Mouse (Mus musculus) kidney, embryonic 14.5 days (tissue): ENCODE measurements at regions not wholly inside any gene's neighbourhood (a gene's known extent, or its start where the extent isn't known, plus 50 kb on each side); places are given as distances from the start of the nearest gene placed in this dataset.

Experiments used
- ATAC-seq: fragments of 200-750 bp; cut with Nextera tagmentation; 2 replicates; pipeline ENCODE4 v1.8.0; 2017; ENCODE audit warnings: moderate number of reproducible peaks, mild to moderate bottlenecking, moderate TSS enrichment, moderate library complexity; ENCODE audit not compliant: low FRiP score, low TSS enrichment
- H3K27ac ChIP-seq: fragments of 300-500 bp; sonication (generic); 2 replicates; pipeline ENCODE4 v1.5.1; 2014; ENCODE audit warnings: low read depth, mild to moderate bottlenecking, low read length, moderate library complexity, mixed read lengths
- H3K27me3 ChIP-seq: fragments of 300-500 bp; sonication (generic); 2 replicates; pipeline ENCODE4 v1.6.1; 2014; ENCODE audit warnings: mild to moderate bottlenecking, low read length; ENCODE audit not compliant: control insufficient read depth, insufficient read depth
- H3K36me3 ChIP-seq: fragments of 300-500 bp; sonication (generic); 2 replicates; pipeline ENCODE4 v1.6.1; 2014; ENCODE audit warnings: low read length, mixed read lengths; ENCODE audit not compliant: control insufficient read depth, insufficient read depth
- H3K4me1 ChIP-seq: fragments of 300-500 bp; sonication (generic); 2 replicates; pipeline ENCODE4 v1.6.1; 2014; ENCODE audit warnings: low read length, mixed read lengths; ENCODE audit not compliant: control insufficient read depth, insufficient read depth
- H3K4me2 ChIP-seq: fragments of 300-500 bp; sonication (generic); replicated peaks from 2 replicates; pipeline ENCODE4 v1.6.1; 2014; ENCODE audit warnings: low read depth, mild to moderate bottlenecking, low read length
- H3K4me3 ChIP-seq: fragments of 300-500 bp; sonication (generic); 2 replicates; pipeline ENCODE4 v1.5.1; 2014; ENCODE audit warnings: mild to moderate bottlenecking, low read length
- H3K9ac ChIP-seq: fragments of 300-500 bp; sonication (generic); 2 replicates; pipeline ENCODE4 v1.6.1; 2014; ENCODE audit warnings: low read depth, mild to moderate bottlenecking, low read length, moderate library complexity
- H3K9me3 ChIP-seq: fragments of 300-500 bp; sonication (generic); 2 replicates; pipeline ENCODE4 v1.6.1; 2016; ENCODE audit warnings: low read length; ENCODE audit not compliant: control insufficient read depth
- WGBS: fragments of 180-500 bp; shearing (Covaris S2); extraction: QIAGEN DNeasy Blood & Tissue Kit; methylation state at CpG from one replicate; pipeline ENCODE4 v1.1.7; 2014; 5-methylcytosine and 5-hydroxymethylcytosine counted together

DNA sequence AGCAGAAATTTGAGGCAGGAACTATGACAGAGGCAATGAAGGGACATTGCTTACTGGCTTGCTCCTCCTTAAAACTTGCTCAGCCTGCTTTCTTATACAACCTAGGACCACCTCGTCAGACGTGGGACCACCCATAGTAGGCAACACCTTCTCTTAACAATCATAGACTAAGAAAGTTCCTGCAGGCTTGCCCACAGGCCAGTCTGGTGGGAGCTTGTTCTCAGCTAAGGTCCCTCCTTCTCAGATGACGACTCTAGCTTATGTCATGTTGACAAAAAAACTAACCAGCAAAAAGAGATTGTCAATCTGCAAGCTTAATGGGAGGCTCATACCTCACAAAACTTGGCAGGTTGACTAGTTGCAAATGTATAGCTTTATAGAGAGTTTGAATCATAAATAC lies 56.5 kb upstream of the Lsm6 start:
- Histone ChIP-seq H3K9me3 (no peaks in the 10 kb centered on the region), H3K4me1 (no peaks in the 10 kb centered on the region), H3K36me3 (no peaks in the 10 kb centered on the region), H3K9ac (no peak overlapping the region), H3K4me2 (no peak overlapping the region), H3K27me3 (no peaks in the 10 kb centered on the region), H3K4me3 (no peak overlapping the region), H3K27ac (no peak overlapping the region)
- ATAC-seq = no peak
- 75% methylated on average over 3 of the region's 3 CpGs for WGBS

DNA sequence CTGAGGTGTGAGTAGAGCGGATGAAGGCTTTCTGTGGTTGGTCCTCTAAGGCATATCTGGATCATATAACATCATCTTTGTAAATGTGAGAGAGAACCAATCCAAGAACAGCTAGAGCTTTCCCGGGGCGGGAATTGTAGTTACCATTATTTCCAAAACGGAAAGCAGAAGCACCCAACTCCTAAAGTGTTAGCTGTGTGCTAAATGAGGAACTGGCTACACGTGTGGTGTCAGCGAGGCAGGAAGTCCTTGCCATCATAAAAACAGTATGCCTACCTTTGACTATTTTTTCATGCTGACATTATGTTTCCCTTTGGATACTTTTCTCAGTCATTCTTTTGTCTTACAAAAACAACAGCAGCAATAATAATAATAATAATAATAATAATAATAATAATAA lies 68.8 kb upstream of the Lsm6 start:
- no peaks in the 10 kb centered on the region for H3K27me3 ChIP-seq
- H3K4me3 ChIP-seq = no peak overlapping the region
- no peak overlapping the region for H3K4me2 ChIP-seq
- H3K4me1 ChIP-seq = no peaks in the 10 kb centered on the region
- ATAC-seq = no peak
- H3K36me3 ChIP-seq = no peaks in the 10 kb centered on the region
- H3K9me3 ChIP-seq = no peaks in the 10 kb centered on the region
- WGBS = 83% methylated on average over 6 of the region's 6 CpGs
- no peak overlapping the region for H3K27ac ChIP-seq
- H3K9ac ChIP-seq = no peak overlapping the region

DNA sequence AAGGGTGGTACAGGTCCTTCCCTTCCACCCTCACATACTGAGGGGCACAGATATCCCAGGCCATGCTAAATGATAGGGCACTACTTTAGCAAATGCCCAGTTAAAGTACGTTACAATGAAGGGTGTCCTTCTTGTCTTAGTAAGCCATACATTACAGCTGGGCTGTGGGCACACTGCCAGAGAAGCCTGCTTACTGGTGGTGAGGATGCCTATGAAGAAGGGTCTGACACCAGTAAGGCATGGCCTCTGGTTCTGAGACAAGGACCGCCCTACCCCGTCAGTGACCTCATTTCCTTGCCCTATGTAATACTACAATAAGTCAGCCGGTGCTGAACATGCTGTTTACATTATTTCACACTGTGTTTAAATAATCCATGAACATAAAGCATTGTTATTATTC lies 69.6 kb upstream of the Lsm6 start:
- Histone ChIP-seq H3K9ac (no peak overlapping the region), H3K36me3 (no peaks in the 10 kb centered on the region), H3K9me3 (no peaks in the 10 kb centered on the region), H3K4me2 (no peak overlapping the region), H3K4me1 (no peaks in the 10 kb centered on the region), H3K27me3 (no peaks in the 10 kb centered on the region), H3K27ac (no peak overlapping the region), H3K4me3 (no peak overlapping the region)
- WGBS = 71% methylated on average over 4 of the region's 4 CpGs
- no peak for ATAC-seq

DNA sequence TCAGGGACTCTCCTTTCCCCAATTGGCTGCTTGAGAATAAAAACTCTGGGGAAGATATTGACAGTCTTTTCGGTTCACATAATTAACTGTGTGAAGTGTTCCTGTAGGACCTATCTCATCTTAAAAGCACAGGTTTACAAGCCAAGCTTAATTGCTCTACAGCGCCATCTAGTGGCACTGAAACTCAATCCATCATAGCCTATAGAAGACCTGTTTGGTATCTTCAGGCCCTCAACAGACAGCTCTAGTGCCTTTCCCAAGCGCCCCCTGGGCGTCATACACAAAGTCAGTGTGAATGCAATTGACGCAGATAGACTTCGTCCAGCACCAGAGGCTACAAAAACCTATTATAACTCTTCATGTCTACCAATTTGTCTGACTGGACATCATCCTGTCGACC lies 78.9 kb upstream of the Lsm6 start:
- Histone ChIP-seq H3K27ac (no peak overlapping the region), H3K36me3 (no peaks in the 10 kb centered on the region), H3K4me1 (no peaks in the 10 kb centered on the region), H3K27me3 (no peaks in the 10 kb centered on the region), H3K4me2 (no peak overlapping the region), H3K9ac (no peak overlapping the region), H3K4me3 (no peak overlapping the region), H3K9me3 (no peaks in the 10 kb centered on the region)
- 34% methylated on average over 7 of the region's 7 CpGs for WGBS
- ATAC-seq = peak; percentile 43; the same call in 1 of the 2 replicates

DNA sequence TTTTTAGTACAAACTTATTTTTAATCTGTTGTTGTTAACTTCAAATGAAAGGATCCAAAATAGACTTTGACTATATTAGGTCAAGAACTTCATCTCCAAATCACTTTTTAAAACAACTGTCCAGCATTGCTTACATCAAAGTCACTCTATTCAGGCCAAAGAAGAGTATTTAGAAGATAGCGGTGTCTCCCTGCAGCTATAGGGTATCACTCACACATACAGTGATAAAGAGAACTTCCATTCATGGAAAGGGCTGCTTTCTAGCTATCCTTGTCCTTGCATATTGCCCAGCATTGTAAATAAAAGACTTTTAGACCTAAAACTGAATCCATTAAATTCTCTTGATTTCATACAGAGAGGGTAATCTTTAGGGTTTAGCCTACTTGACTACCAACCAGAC lies 82.1 kb upstream of the Lsm6 start:
- no peak overlapping the region for H3K27ac ChIP-seq
- no peaks in the 10 kb centered on the region for H3K27me3 ChIP-seq
- WGBS = 94% methylated on average over 1 of the region's 1 CpGs
- H3K9ac ChIP-seq = no peak overlapping the region
- H3K36me3 ChIP-seq = no peaks in the 10 kb centered on the region
- ATAC-seq = no peak
- no peak overlapping the region for H3K4me2 ChIP-seq
- no peaks in the 10 kb centered on the region for H3K4me1 ChIP-seq
- no peaks in the 10 kb centered on the region for H3K9me3 ChIP-seq
- no peak overlapping the region for H3K4me3 ChIP-seq

DNA sequence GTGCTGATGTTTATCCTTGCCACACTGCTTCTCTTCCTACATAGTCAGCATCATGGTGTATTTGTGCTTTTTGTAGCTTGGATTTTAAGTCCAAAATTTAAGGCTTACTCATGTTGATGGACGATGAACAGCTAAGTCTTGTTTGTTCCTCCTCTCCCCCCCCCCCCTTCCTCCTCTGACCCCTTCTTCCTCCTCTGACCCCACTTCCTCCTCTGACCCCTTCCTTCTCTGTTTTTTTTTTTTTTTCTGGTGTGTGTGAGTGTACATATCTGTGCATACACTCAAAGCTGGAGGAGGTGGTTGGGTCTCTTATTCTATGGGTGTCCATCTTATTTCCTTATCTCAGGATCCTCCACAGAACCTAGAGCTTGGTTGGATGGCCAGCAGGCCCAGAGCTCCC lies 87.0 kb upstream of the Lsm6 start:
- Histone ChIP-seq H3K4me3 (no peak overlapping the region), H3K27ac (no peak overlapping the region), H3K9ac (no peak overlapping the region), H3K9me3 (no peaks in the 10 kb centered on the region), H3K36me3 (no peaks in the 10 kb centered on the region), H3K4me1 (no peaks in the 10 kb centered on the region), H3K27me3 (no peaks in the 10 kb centered on the region), H3K4me2 (no peak overlapping the region)
- WGBS = 47% methylated on average over 1 of the region's 1 CpGs
- ATAC-seq = no peak

DNA sequence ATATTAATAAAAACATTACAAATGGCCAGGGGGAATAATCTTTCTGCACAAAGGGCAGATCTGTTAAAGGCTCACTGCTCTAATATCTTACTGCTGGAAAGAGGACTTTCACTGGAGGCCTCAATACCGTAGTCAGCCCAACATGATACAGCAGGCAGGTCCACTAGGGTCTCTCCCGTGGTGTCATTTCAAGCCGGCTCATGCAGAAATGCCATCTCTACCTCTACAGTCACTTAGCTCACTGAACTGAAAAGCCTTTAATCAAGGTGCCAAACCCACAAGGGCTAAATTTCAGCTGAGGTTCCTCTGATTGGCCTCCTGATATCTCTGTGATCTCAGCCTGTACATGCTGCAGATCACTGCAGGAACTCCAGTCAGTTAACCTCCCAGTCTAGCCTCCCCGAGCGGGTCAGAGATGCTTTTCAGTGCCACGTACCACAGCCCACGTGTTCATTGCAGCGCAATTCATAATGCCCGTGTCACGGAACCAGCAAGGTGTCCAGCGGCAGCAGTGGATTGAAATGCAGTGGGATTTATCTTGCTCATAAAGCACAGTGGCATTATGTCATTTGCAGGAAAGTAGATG lies 90.4 kb upstream of the Lsm6 start:
- Histone ChIP-seq H3K4me1 (no peaks in the 10 kb centered on the region), H3K27me3 (no peaks in the 10 kb centered on the region), H3K36me3 (no peaks in the 10 kb centered on the region), H3K4me2 (no peak overlapping the region), H3K9me3 (no peaks in the 10 kb centered on the region), H3K27ac (no peak overlapping the region), H3K9ac (no peak overlapping the region), H3K4me3 (no peak overlapping the region)
- 39% methylated on average over 11 of the region's 11 CpGs for WGBS
- peak; percentile 69 for ATAC-seq

DNA sequence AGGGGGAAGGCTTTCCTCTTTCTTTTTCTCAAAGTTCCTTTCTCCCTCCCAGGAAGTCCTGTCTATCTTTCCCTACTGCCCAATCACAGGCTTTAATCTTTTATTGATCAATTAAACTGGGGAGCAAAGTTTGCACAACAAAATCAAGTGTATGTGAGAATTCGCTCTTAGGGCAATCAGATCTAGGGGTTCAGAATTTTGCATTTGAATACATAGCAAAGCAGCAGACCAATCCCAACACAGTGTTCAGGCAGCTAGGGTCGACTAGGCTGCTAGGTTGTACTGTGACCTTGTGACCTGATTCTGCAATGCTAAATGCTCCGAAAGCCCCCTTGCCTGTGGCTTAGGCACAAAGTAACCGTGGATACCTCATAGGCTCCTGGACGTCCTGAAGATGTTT lies 91.5 kb upstream of the Lsm6 start:
- H3K4me3 ChIP-seq = no peak overlapping the region
- H3K27ac ChIP-seq = no peak overlapping the region
- no peak for ATAC-seq
- no peak overlapping the region for H3K4me2 ChIP-seq
- no peaks in the 10 kb centered on the region for H3K36me3 ChIP-seq
- H3K9ac ChIP-seq = no peak overlapping the region
- whole genome bisulfite sequencing = 59% methylated on average over 5 of the region's 5 CpGs
- no peaks in the 10 kb centered on the region for H3K4me1 ChIP-seq
- no peaks in the 10 kb centered on the region for H3K9me3 ChIP-seq
- H3K27me3 ChIP-seq = no peaks in the 10 kb centered on the region

DNA sequence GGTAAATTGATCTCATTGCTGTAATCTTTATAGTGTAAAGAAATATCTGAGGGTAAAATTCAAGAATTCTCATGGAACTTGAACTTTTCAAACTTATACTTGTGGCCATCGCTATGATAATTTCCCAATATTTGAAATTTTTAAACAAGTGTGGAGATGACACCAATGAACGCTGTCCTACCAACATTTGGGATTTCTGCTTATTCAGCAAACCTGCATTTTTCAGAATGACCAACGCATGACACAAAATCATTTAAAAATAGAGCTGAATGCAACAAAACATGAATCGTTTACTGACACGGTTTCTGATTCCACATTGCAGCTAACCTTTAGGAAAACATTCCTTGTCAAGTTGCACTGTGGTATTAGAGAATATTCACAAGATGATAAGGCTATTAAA lies 92.9 kb upstream of the Lsm6 start:
- H3K4me3 ChIP-seq = no peak overlapping the region
- no peaks in the 10 kb centered on the region for H3K27me3 ChIP-seq
- 92% methylated on average over 5 of the region's 5 CpGs for WGBS
- no peak overlapping the region for H3K27ac ChIP-seq
- H3K36me3 ChIP-seq = no peaks in the 10 kb centered on the region
- no peak for ATAC-seq
- no peak overlapping the region for H3K9ac ChIP-seq
- no peaks in the 10 kb centered on the region for H3K4me1 ChIP-seq
- H3K9me3 ChIP-seq = no peaks in the 10 kb centered on the region
- H3K4me2 ChIP-seq = no peak overlapping the region
